In genomic region chr15:79140866-79141565, GRCm38 (mm10) we compare ENCODE assay signal across 1 mouse cellular context.
TF ChIP-seq lines count a peak whose summit lies in the region.

Gene Polr2f (plus strand): TSS chr15:79141009.
Gene 1700088E04Rik (minus strand): TSS chr15:79141253.

TF ChIP-seq in CH12.LX, 34 proteins besides CTCF, POLR2A, EP300 and RAD21 (continued from another document):
- no peak for TF ChIP-seq MEF2A (IDR thresholded peaks at IDR 0.05; ENCODE audit: borderline replicate concordance, low read depth, low read length)
- TF ChIP-seq MXI1 (IDR thresholded peaks at IDR 0.05; ENCODE audit: low read depth, low read length): peak; percentile 98
- TF ChIP-seq MYC (IDR thresholded peaks at IDR 0.05; ENCODE audit: low read depth, low read length): peak; percentile 84
TF ChIP-seq in CH12.LX: peak in this region for 13.
